Mouse (Mus musculus): Measurements from ENCODE around the gene Mbnl2.

DNA sequence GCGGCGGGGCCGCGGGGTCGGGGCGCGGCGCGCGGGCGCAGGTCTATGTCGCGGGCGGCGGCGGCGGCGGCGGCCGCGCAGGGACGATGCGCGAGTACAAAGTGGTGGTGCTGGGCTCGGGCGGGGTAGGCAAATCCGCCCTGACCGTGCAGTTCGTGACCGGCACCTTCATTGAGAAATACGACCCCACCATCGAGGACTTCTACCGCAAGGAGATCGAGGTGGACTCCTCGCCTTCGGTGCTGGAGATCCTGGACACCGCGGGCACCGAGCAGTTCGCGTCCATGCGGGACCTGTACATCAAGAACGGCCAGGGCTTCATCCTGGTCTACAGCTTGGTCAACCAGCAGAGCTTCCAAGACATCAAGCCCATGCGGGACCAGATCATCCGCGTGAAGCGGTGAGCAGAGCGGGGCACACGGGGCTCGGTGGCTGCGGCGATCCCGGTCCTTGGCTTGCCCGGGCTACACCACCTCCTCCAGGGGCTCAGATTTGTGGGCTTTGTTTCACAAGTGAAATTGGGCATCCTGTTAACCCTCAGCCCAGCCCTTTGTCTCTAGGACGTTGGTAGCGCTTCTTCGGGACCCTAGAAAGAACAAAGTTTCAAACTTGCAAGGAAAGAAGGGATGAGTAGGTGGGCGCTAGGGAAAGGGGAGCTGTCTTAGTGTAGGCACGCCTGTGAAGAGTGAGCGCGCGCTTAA, 203.3 kb downstream of the Mbnl2 start:
- TF ChIP-seq CTCF (conservative IDR thresholded peaks at IDR 0.05 in 1 of 2, IDR thresholded peaks at IDR 0.05 in 1 of 2; ENCODE audit: low read depth in 2 of 2, low read length in 2 of 2): no peak
- no peak for TF ChIP-seq EP300 (IDR thresholded peaks at IDR 0.05; ENCODE audit: low read length)
- no peak for TF ChIP-seq ZNF384 (IDR thresholded peaks at IDR 0.05; ENCODE audit: low read depth, low read length)
- TF ChIP-seq ZMIZ1 (IDR thresholded peaks at IDR 0.05; ENCODE audit: low read depth, low read length): no peak
- no peak for TF ChIP-seq SMC3 (IDR thresholded peaks at IDR 0.05; ENCODE audit: low read depth, low read length)
- TF ChIP-seq POLR2A (IDR thresholded peaks at IDR 0.05; ENCODE audit: low read depth, low read length): no peak
- no peak for TF ChIP-seq RAD21 (IDR thresholded peaks at IDR 0.05; ENCODE audit: low read depth, low read length)
- no peak for TF ChIP-seq CHD2 (IDR thresholded peaks at IDR 0.05; ENCODE audit: low read length)

Data from CH12.LX (cell line).